Mouse (Mus musculus): ENCODE results near the gene Tspan1.
A peak's percentile ranks its signal among the peaks of the same experiment; 100 is the strongest.

Tspan1 gene

DNA sequence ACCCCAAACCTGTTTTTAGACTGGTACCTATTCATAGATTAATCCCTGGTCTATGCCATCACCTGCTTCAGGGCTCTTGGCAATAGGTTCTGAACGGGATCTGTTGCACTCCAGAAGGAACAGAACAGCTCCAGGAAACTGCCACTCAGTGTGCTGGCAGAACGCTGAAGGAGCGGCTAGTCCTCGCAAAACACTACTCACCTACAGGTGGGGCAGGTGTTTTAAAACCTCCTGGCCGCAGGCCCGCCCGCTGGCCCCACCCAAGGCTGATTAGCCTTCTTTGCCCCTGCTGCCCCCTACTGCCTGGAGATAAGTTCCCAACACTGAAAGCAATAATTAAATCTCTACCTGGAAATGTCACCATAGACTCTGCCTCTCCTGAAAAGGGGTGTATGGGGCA lies at the start of gene Tspan1:
Gene Tspan1 (minus strand): TSS at position 198 of the 400 bp plus-strand sequence.
- DNase-seq (ENCODE audit: low spot score): no peak

DNA sequence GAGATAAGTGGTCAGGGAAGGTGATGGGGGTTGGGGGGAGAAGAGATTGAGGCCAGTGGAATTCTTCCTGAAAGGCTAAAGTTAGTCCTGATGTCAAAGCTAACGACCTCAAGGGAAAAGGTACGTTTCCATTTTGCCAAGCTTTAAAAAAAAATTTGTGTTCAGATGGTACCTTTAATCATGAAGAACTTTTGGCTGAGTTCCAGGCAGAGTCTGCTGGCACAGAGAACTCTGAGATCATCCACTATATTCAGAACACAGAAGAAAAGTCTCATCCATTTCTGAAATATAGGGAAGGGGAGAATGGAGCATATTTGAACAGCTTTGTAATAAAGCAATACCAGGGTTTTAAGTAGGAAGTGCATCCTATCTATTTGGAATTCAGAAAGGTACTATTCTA lies 49.6 kb upstream of the Tspan1 start:
- no peak for DNase-seq (ENCODE audit: low spot score)

- DNase-seq (ENCODE audit: low spot score): no peak
Observed at GRCm38 (mm10) chr4:116215895-116216605, 48.6 kb upstream of the Tspan1 start.

DNA sequence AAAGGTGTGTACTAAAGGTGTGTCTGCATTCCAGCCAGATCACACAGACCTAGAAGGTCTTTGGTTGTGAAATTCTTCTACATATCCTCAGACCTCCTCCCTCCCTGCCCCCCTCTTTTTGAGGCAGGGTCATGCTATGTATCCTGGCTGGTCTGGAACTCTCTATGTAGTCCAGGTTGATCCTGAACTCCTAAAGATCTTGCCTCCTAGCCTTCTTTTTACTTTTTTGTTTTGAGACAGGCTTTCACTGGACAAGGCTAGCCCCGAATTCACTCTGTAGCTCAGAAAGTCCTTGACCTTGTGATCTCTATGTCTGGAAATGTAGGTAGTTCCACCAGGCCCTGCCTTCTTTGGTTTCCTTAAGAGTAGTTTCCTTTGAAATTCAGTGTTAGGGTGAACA lies 41.5 kb upstream of the Tspan1 start:
- no peak for DNase-seq (ENCODE audit: low spot score)

- DNase-seq (ENCODE audit: low spot score): no peak
Observed at GRCm38 (mm10) chr4:116206531-116206930, 39.1 kb upstream of the Tspan1 start.

DNA sequence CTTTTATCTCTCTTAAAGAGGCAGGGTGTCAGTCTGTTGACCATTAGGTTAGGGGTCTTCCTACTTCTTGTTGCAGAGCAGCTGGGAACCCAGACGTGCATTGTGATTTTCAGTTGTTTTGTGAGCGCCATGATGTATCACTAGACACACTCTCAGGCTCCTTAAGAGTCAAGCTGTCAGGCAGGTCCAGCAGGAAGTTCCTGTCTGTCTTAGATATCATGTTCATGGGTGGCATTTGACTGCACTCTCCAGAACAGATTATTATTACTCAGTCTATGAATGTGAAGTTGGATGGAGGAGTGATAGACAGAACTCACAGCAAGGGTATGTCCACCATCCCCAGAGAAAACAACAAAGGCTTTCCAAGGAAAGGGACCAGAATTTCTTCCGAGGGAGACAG lies 37.0 kb upstream of the Tspan1 start:
- no peak for DNase-seq (ENCODE audit: low spot score)

- DNase-seq (ENCODE audit: low spot score): no peak
Observed at GRCm38 (mm10) chr4:116198422-116198821, 31.0 kb upstream of the Tspan1 start.

- DNase-seq (ENCODE audit: low spot score): no peak
Observed at GRCm38 (mm10) chr4:116193583-116194383, 26.4 kb upstream of the Tspan1 start.

DNA sequence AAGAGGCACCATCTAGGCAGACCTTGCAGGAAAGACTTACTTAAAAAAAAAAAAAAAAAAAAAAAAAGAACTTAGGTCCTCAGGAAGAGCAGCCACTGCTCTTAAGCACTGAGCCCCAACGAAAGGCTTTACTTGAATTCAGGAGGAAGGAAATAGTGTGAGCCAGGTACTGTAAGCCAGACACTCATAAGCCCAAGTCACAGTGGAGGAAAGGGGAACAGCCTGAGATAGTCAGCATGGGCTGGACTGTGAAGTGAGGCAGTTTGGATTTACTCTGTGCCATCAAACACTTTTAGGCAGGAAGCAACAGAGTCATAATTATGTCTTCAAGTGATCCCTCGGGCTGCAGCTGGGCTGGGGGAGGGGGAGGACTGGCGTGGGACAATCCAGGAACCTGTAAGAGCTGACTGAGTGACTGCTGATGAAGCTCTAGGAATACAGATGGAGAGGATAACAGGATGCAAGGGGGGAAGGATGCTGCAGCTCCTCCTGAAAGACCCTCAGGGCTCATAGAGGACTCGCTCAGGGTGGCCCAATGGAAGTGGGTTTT lies 25.0 kb upstream of the Tspan1 start:
- no peak for DNase-seq (ENCODE audit: low spot score)

- DNase-seq (ENCODE audit: low spot score): no peak
Observed at GRCm38 (mm10) chr4:116185083-116185482, 17.7 kb upstream of the Tspan1 start.

DNA sequence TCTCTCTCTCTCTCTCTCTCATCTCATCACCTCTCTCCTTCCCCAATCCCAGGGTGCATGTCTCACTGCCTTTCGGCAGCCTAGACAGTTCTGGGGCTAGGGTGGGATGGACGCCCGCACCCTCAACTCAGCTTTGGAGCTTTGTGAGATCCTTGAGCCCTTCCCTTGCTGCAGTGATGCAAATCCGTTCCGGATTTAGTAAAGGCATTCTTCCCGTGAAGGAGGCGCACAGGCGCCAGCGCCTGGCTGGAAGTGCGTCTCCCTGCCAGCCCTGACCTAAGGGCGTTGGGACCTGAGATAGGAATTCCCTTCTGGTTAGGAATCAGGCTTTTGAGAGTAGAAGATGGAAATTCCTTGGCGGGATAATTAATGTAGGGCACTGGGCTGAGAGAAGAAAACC lies 15.3 kb upstream of the Tspan1 start:
- DNase-seq (ENCODE audit: low spot score): no peak

- no peak for DNase-seq (ENCODE audit: low spot score)
Observed at GRCm38 (mm10) chr4:116182079-116182478, 14.7 kb upstream of the Tspan1 start.

DNA sequence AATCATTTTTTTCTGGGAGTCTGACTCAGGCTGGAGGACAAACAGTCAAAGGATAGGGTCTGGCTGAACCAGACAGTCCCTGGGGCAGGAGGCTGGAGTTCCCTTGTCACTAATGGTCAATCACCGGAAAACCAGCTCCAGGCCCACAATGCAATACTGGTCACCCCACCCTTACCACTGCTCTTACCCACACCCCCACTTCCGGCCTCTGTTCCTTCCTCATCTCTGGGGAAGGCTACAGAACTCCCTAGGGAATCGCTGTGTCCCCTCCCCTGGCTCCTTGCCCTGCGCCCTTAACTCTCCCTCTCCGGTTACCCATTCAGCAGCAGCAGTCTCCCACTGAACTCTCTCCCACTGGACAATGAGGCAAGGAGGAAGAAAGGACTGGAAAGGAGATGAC lies 9.7 kb upstream of the Tspan1 start:
- no peak for DNase-seq (ENCODE audit: low spot score)

- peak; percentile 8 for DNase-seq (ENCODE audit: low spot score)
Observed at GRCm38 (mm10) chr4:116176543-116176988, 9.2 kb upstream of the Tspan1 start.

DNA sequence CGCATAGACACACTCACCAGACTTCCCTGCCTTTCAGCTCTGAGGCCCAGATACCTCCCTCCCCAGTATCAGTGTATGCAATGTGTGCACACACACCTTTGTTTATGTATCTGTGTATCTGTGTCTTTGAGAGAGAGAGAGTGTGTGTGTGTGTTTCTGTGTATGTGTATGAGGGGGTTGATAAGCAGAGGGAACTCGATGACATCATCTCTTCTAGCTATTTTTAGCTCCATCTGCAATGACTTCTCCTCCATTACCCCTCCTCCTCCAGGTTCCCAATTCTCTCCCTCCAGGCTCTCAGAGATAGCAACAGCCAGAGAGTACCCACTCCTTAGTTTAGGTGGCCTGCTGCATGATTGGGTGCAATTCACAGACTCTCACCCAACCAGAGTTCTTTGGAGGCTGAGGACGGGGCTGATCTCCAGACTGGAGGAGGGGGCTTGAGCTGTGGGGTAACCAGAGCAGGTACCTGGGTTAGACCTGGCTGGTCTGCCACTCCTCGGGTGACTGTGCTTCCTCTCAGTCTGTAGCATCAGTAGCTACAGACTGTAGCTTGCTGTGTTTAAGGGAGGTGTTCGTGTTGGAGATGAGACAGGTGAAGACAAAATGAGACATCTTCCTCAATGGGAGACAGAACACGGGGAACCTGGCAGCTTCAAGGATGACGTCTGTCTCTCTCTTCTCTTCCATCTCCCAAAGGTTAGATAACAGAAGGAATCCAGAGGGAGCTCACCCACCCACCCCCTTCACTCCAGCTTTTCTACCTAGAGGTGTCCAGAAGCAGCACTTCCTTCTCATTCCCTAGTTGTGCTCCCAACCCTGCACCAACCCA lies 8.5 kb upstream of the Tspan1 start:
- no peak for DNase-seq (ENCODE audit: low spot score)

GRCm38 (mm10) chr4:116175136-116175535 lies 7.7 kb upstream of the Tspan1 start:
- no peak for DNase-seq (ENCODE audit: low spot score)

- DNase-seq (ENCODE audit: low spot score): no peak
Observed at GRCm38 (mm10) chr4:116174466-116175116, 7.2 kb upstream of the Tspan1 start.

DNA sequence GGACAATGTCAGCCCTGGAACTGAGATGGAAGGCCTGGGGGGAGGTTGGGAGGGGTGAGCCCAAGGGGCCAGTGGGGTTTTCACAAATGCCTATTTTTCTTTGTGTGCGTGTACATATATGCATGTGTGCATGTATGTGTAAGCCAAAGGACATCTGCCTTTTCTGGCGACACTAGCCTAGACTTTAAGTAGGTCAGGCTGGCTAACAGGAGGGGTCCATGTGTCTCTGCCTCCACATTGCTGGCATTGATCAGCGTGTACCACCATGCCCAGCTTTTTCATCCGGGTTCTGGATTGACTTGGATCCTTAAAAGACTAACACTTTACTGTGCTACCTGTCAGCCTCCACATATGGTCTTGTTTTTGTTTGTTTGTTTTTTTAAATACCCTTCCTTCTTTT lies 6.4 kb upstream of the Tspan1 start:
- DNase-seq (ENCODE audit: low spot score): no peak

DNA sequence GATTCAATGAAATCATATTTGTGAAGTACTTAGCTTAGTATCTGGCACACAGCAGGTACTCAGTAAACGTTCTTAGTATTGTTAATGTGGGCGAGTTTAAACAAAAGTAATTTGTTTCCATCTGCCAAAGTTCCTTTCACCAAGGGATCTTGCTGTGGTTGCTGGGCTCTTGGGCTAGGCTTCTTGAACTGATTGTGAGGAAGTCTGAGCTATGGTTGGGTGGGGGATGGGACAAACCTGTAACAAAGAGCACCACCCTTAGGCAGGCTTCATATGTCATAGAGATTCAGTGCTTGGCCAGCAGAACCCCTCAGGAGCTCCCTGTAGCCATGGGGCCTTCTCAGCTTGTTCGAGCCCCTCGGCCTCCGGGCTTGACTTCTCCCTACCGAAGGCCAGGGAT lies 5.7 kb upstream of the Tspan1 start, which contains the start of the genes 1700042G07Rik and Gm49337:
Gene 1700042G07Rik (plus strand): TSS at position 301 of the 400 bp plus-strand sequence.
Gene Gm49337 (plus strand): TSS at position 313 of the 400 bp plus-strand sequence.
- DNase-seq (ENCODE audit: low spot score): no peak

DNA sequence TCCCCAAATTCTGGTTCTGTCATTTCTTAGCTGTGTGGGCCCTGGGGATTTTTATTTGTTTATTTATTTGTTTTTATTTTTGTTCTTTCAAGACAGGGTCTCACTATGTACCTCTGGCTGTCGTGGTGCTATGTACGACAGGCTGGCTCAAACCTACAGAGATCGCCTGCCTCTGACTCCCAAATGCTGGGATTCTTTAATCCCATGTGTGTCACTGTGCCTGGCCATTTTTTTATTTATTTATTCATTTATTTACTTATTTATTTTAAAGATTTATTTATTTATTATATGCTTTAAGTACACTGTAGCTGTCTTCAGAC lies 1.9 kb upstream of the Tspan1 start:
- no peak for DNase-seq (ENCODE audit: low spot score)

GRCm38 (mm10) chr4:116168617-116169352 lies 1.4 kb upstream of the Tspan1 start:
- DNase-seq (ENCODE audit: low spot score): peak; percentile 57
